ENCODE assay signal across 14 mouse cellular contexts in genomic region chr3:153691537-153691936, GRCm38 (mm10). TPM values are rescaled to one million over a fixed set of nuclear protein-coding genes. Genes with fewer than 3 reads are reported as not detected.
A peak's percentile ranks its signal among the peaks of the same experiment; 100 is the strongest.
DNase-seq lines count a peak whose midpoint lies in the region; ATAC-seq and TF ChIP-seq lines count a peak whose summit lies in the region.
"Had no signal": no experiment of that assay in that cellular context is flagged by ENCODE, and none has a peak within 500 bp of the region (broad histone marks: within the 10 kb centered on the region; RNA-seq: fewer than 3 reads in every experiment).

No protein-coding gene starts in this region.

- H3K4me1 ChIP-seq in heart, embryonic 11.5 days (ENCODE audit: control insufficient read depth, insufficient read depth, low read length), result peaks cover 46% of the 10 kb centered on the region
- peaks cover 14% of the 10 kb centered on the region for H3K4me1 ChIP-seq in heart, adult 2 months (ENCODE audit: control insufficient read depth, insufficient read depth, low read length)
- peaks cover 37% of the 10 kb centered on the region for H3K4me1 ChIP-seq in kidney, postnatal 0 days (replicated peaks; ENCODE audit: insufficient read depth, low read length)
- H3K4me1 ChIP-seq in limb, embryonic 13.5 days, result peaks cover 40% of the 10 kb centered on the region
- peaks cover 4% of the 10 kb centered on the region; the same call in 1 of the 2 replicates for H3K4me1 ChIP-seq in midbrain, embryonic 14.5 days (ENCODE audit: control insufficient read depth, insufficient read depth, low read length)
- H3K4me1 ChIP-seq: midbrain, embryonic 12.5 days had no signal

- no peaks in the 10 kb centered on the region for H3K9me3 ChIP-seq in heart, embryonic 11.5 days (replicated peaks; ENCODE audit: control insufficient read depth, low read length)
- H3K9me3 ChIP-seq in kidney, postnatal 0 days (replicated peaks; ENCODE audit: low read length), result no peaks in the 10 kb centered on the region
- H3K9me3 ChIP-seq in limb, embryonic 13.5 days, result no peaks in the 10 kb centered on the region
- no peaks in the 10 kb centered on the region for H3K9me3 ChIP-seq in midbrain, embryonic 14.5 days (ENCODE audit: control insufficient read depth, low read length)
- H3K9me3 ChIP-seq: hindbrain, embryonic 13.5 days; midbrain, embryonic 12.5 days had no signal

- no peaks in the 10 kb centered on the region for H3K36me3 ChIP-seq in heart, embryonic 11.5 days (ENCODE audit: control insufficient read depth, insufficient read depth, low read length)
- no peaks in the 10 kb centered on the region for H3K36me3 ChIP-seq in heart, adult 2 months (ENCODE audit: control insufficient read depth, insufficient read depth, low read length)
- no peaks in the 10 kb centered on the region for H3K36me3 ChIP-seq in kidney, postnatal 0 days (ENCODE audit: insufficient read depth, low read length)
- H3K36me3 ChIP-seq in limb, embryonic 13.5 days, result no peaks in the 10 kb centered on the region
- H3K36me3 ChIP-seq in midbrain, embryonic 14.5 days (ENCODE audit: control insufficient read depth, insufficient read depth, low read length), result no peaks in the 10 kb centered on the region
- H3K36me3 ChIP-seq: hindbrain, embryonic 13.5 days; midbrain, embryonic 12.5 days had no signal

- peak; percentile 60; the same call in 1 of the 2 replicates for ATAC-seq in heart, embryonic 11.5 days (replicated peaks; ENCODE audit: insufficient number of reproducible peaks, low FRiP score, low TSS enrichment)
- no peak for ATAC-seq in kidney, postnatal 0 days (replicated peaks; ENCODE audit: low FRiP score, low read depth)
- no peak for ATAC-seq in limb, embryonic 13.5 days (ENCODE audit: low FRiP score, low read depth)
- ATAC-seq in midbrain, embryonic 14.5 days (ENCODE audit: low FRiP score, low TSS enrichment), result no peak
- ATAC-seq: forebrain, embryonic 14.5 days had no signal

- no peaks in the 10 kb centered on the region for H3K27me3 ChIP-seq in heart, embryonic 11.5 days (ENCODE audit: control insufficient read depth, insufficient read depth, low read length)
- no peaks in the 10 kb centered on the region for H3K27me3 ChIP-seq in heart, adult 2 months (ENCODE audit: control insufficient read depth, insufficient read depth, low read length)
- H3K27me3 ChIP-seq in kidney, postnatal 0 days (ENCODE audit: insufficient read depth, low read length), result no peaks in the 10 kb centered on the region
- no peaks in the 10 kb centered on the region for H3K27me3 ChIP-seq in limb, embryonic 13.5 days
- H3K27me3 ChIP-seq in midbrain, embryonic 14.5 days (ENCODE audit: control insufficient read depth, insufficient read depth, low read length), result no peaks in the 10 kb centered on the region
- H3K27me3 ChIP-seq: hindbrain, embryonic 13.5 days; midbrain, embryonic 12.5 days had no signal

- no peaks in the 10 kb centered on the region; the same call in 1 of the 2 replicates for H3K79me2 ChIP-seq in heart, adult 2 months (replicated peaks; ENCODE audit: control insufficient read depth, insufficient read depth, low read length)

- 0 out of 2 replicates have a peak overlapping the region, but pooled peaks have one; percentile 35 for H3K27ac ChIP-seq in heart, embryonic 11.5 days (ENCODE audit: low read depth, low read length)
- H3K27ac ChIP-seq in heart, adult 2 months, result no peak overlapping the region
- peak overlapping the region; percentile 62 for H3K27ac ChIP-seq in kidney, postnatal 0 days
- H3K27ac ChIP-seq in limb, embryonic 13.5 days, result 0 out of 2 replicates have a peak overlapping the region, but pooled peaks have one; percentile 15
- H3K27ac ChIP-seq in midbrain, embryonic 14.5 days (replicated peaks; ENCODE audit: low read depth, low read length), result no peak overlapping the region
- H3K27ac ChIP-seq: hindbrain, embryonic 13.5 days; midbrain, embryonic 12.5 days had no signal

- no peak for TF ChIP-seq POLR2A in heart, adult 2 months (IDR thresholded peaks at IDR 0.05; ENCODE audit: insufficient read depth, low read depth, low read length)

- H3K4me3 ChIP-seq in heart, embryonic 11.5 days (ENCODE audit: low read depth, low read length), result no peak overlapping the region
- no peak overlapping the region for H3K4me3 ChIP-seq in heart, adult 2 months
- H3K4me3 ChIP-seq in kidney, postnatal 0 days (replicated peaks; ENCODE audit: low read depth, low read length), result no peak overlapping the region
- no peak overlapping the region for H3K4me3 ChIP-seq in limb, embryonic 13.5 days
- H3K4me3 ChIP-seq in midbrain, embryonic 14.5 days (replicated peaks; ENCODE audit: low read depth, low read length), result no peak overlapping the region
- H3K4me3 ChIP-seq: hindbrain, embryonic 13.5 days; midbrain, embryonic 12.5 days had no signal

- WGBS in heart, embryonic 11.5 days (ENCODE audit: insufficient replicate concordance), result 12% methylated on average over 4 of the region's 4 CpGs
- WGBS in heart, adult 2 months, result 39% methylated on average over 4 of the region's 4 CpGs
- 22% methylated on average over 4 of the region's 4 CpGs for WGBS in kidney, postnatal 0 days
- 13% methylated on average over 4 of the region's 4 CpGs for WGBS in limb, embryonic 13.5 days
- 52% methylated on average over 4 of the region's 4 CpGs for WGBS in midbrain, embryonic 14.5 days

- H3K4me2 ChIP-seq in heart, embryonic 11.5 days, result peak overlapping the region; percentile 24; the same call in 1 of the 2 replicates
- no peak overlapping the region for H3K4me2 ChIP-seq in kidney, postnatal 0 days (ENCODE audit: low read length)
- no peak overlapping the region for H3K4me2 ChIP-seq in limb, embryonic 13.5 days (replicated peaks)
- no peak overlapping the region for H3K4me2 ChIP-seq in midbrain, embryonic 14.5 days (ENCODE audit: low read length)
- H3K4me2 ChIP-seq: hindbrain, embryonic 13.5 days; midbrain, embryonic 12.5 days had no signal

- DNase-seq in heart, adult 2 months, result no peak
- DNase-seq in kidney, postnatal 0 days (ENCODE audit: low spot score), result no peak
- DNase-seq in kidney, adult 9 months, result no peak
- DNase-seq in midbrain, embryonic 14.5 days, result no peak
- DNase-seq in left cerebral cortex, postnatal 14 days (ENCODE audit: low spot score in 2 of 2), result no peak
- no peak for DNase-seq in frontal cortex, postnatal 36 days (ENCODE audit: low spot score in 2 of 2)
- DNase-seq: cerebellum, adult 2 months; gastrocnemius, postnatal 14 days; lung, postnatal 10 days had no signal

- no peak for TF ChIP-seq EP300 in heart, adult 2 months (IDR thresholded peaks at IDR 0.05; ENCODE audit: insufficient read depth, low read depth, low read length)

- no peak for TF ChIP-seq CTCF in heart, adult 2 months (IDR thresholded peaks at IDR 0.05)
- TF ChIP-seq CTCF in kidney, postnatal 0 days (IDR thresholded peaks at IDR 0.05; ENCODE audit: low read depth), result no peak

- intact Hi-C loops in heart, adult 2 months (cut with DNase I), result no loop called here
- intact Hi-C loops in left cerebral cortex, postnatal 14 days (cut with DNase I), result no loop called here

- H3K9ac ChIP-seq in heart, embryonic 11.5 days (ENCODE audit: low read depth, low read length), result no peak overlapping the region
- no peak overlapping the region for H3K9ac ChIP-seq in heart, adult 2 months (ENCODE audit: low read depth, low read length)
- H3K9ac ChIP-seq in kidney, postnatal 0 days (ENCODE audit: low read depth, low read length), result no peak overlapping the region
- no peak overlapping the region for H3K9ac ChIP-seq in limb, embryonic 13.5 days
- no peak overlapping the region for H3K9ac ChIP-seq in midbrain, embryonic 14.5 days (replicated peaks; ENCODE audit: low read length)
- H3K9ac ChIP-seq: hindbrain, embryonic 13.5 days; midbrain, embryonic 12.5 days had no signal

RNA-seq across cellular contexts. Expression of gene St6galnac3, which starts 33.4 kb away (rescaled TPM):
- polyA plus RNA-seq in heart, embryonic 11.5 days (2014; fragmentation: Nextera tagmentation; extraction: Ambion mirVana), result 29.6 and 33.6 TPM in 2 replicates
- total RNA-seq in heart, adult 2 months (2021), result 1 to 10 TPM; 4.9 to 5.2 TPM
- polyA plus RNA-seq in heart, adult 2 months (2012; rRNA removed), result 2.2 and 4.7 TPM in 2 replicates
- polyA plus RNA-seq in kidney, postnatal 0 days (2015; fragmentation: Nextera tagmentation; extraction: Ambion mirVana), result 34.2 and 34.4 TPM in 2 replicates
- polyA plus RNA-seq in limb, embryonic 13.5 days (2015; fragmentation: Nextera tagmentation; extraction: Ambion mirVana), result 53.7 and 54.6 TPM in 2 replicates
- polyA plus RNA-seq in midbrain, embryonic 14.5 days (2014; fragmentation: Nextera tagmentation; extraction: Ambion mirVana), result 21.4 and 26.6 TPM in 2 replicates
- total RNA-seq in left cerebral cortex, postnatal 14 days (2021), result 10 to 100 TPM; 10.8 to 12.1 TPM

Comparison
In these comparisons a context has a peak if more than half of its experiments do, and no peak if none do; other contexts are left out.
1. H3K27ac ChIP-seq: peak in heart, embryonic 11.5 days (single experiment), kidney, postnatal 0 days (single experiment) and limb, embryonic 13.5 days (single experiment); none in heart, adult 2 months (single experiment) and midbrain, embryonic 14.5 days (single experiment).